Mouse (Mus musculus) embryonic facial prominence, embryonic 14.5 days (tissue): Measurements from ENCODE around the gene Slitrk3. TPM values are rescaled to one million over a fixed set of nuclear protein-coding genes. Genes with fewer than 3 reads are reported as not detected.

Experiments used
- ATAC-seq: fragments of 200-750 bp; cut with Nextera tagmentation; 2 replicates; pipeline ENCODE4 v1.8.0; 2017; ENCODE audit warnings: low read depth, moderate number of reproducible peaks, moderate TSS enrichment
- DNase-seq: peaks from one replicate; pipeline ENCODE4 v3.0.0-alpha.2; 2015; ENCODE audit warnings: low spot score
- H3K27ac ChIP-seq: fragments of 300-500 bp; sonication (generic); replicated peaks from 2 replicates; pipeline ENCODE4 v1.5.1; 2014; ENCODE audit warnings: low read depth, mild to moderate bottlenecking, low read length, moderate library complexity
- H3K27me3 ChIP-seq: fragments of 300-500 bp; sonication (generic); replicated peaks from 2 replicates; pipeline ENCODE4 v1.6.1; 2014; ENCODE audit warnings: low read length; ENCODE audit not compliant: control insufficient read depth, insufficient read depth
- H3K36me3 ChIP-seq: fragments of 300-500 bp; sonication (generic); 2 replicates; pipeline ENCODE4 v1.6.1; 2014; ENCODE audit warnings: low read length, mixed read lengths; ENCODE audit not compliant: control insufficient read depth, insufficient read depth
- H3K4me1 ChIP-seq: fragments of 300-500 bp; sonication (generic); 2 replicates; pipeline ENCODE4 v1.6.1; 2014; ENCODE audit warnings: antibody characterized with exemption, low read length; ENCODE audit not compliant: control insufficient read depth, insufficient read depth
- H3K4me2 ChIP-seq: fragments of 300-500 bp; sonication (generic); 2 replicates; pipeline ENCODE4 v1.6.1; 2014; ENCODE audit warnings: low read depth, mild to moderate bottlenecking, low read length, moderate library complexity, mixed read lengths
- H3K4me3 ChIP-seq: fragments of 300-500 bp; sonication (generic); 2 replicates; pipeline ENCODE4 v1.5.1; 2014; ENCODE audit warnings: low read depth, mild to moderate bottlenecking, low read length
- H3K9ac ChIP-seq: fragments of 300-500 bp; sonication (generic); 2 replicates; pipeline ENCODE4 v1.6.1; 2014; ENCODE audit warnings: low read depth, mild to moderate bottlenecking, low read length, moderate library complexity, mixed read lengths
- H3K9me3 ChIP-seq: fragments of 300-500 bp; sonication (generic); 2 replicates; pipeline ENCODE4 v1.6.1; 2016; ENCODE audit warnings: low read length; ENCODE audit not compliant: control insufficient read depth
- WGBS: fragments of 180-500 bp; shearing (Covaris S2); extraction: QIAGEN DNeasy Blood & Tissue Kit; methylation state at CpG from one replicate; pipeline ENCODE4 v1.1.7; 2014; 5-methylcytosine and 5-hydroxymethylcytosine counted together
- polyA plus RNA-seq: library from polyadenylated mRNA; unstranded; fragments of >200 nt; fragmentation: Nextera tagmentation; extraction: Ambion mirVana; gene quantifications from 2 replicates; pipeline ENCODE4 v1.2.1, GENCODE M21; 2014

Slitrk3 gene
- polyA plus RNA-seq, 1 experiment from 2014 or later = 1.7 TPM

- ATAC-seq (peak; percentile 82), DNase-seq (peak; percentile 54)
- peak overlapping the region; percentile 46 for H3K4me3 ChIP-seq
- H3K4me1 ChIP-seq = peaks cover 5% of the 10 kb centered on the region; the same call in 1 of the 2 replicates
- under 1% methylated on average over 26 of the region's 26 CpGs for WGBS
- H3K27me3 ChIP-seq = peaks cover 39% of the 10 kb centered on the region
- peak overlapping the region; percentile 43; the same call in 1 of the 2 replicates for H3K9ac ChIP-seq
- H3K36me3 ChIP-seq = no peaks in the 10 kb centered on the region
- H3K4me2 ChIP-seq = peak overlapping the region; percentile 65
- no peak overlapping the region for H3K27ac ChIP-seq
- no peaks in the 10 kb centered on the region for H3K9me3 ChIP-seq
Measured at GRCm38 (mm10) chr3:73053451-73053931, 4.1 kb downstream of the Slitrk3 start.

GRCm38 (mm10) chr3:73046248-73046647, 11.4 kb downstream of the Slitrk3 start:
- Histone ChIP-seq H3K36me3 (no peaks in the 10 kb centered on the region), H3K27ac (no peak overlapping the region), H3K4me1 (no peaks in the 10 kb centered on the region), H3K4me2 (no peak overlapping the region), H3K27me3 (no peaks in the 10 kb centered on the region; the same call in 1 of the 2 replicates), H3K4me3 (no peak overlapping the region), H3K9me3 (no peaks in the 10 kb centered on the region), H3K9ac (no peak overlapping the region)
- WGBS = under 1% methylated on average over 3 of the region's 3 CpGs
- ATAC-seq = peak; percentile 62; the same call in 1 of the 2 replicates
- peak; percentile 80 for DNase-seq

- Histone ChIP-seq H3K9ac (no peak overlapping the region), H3K27me3 (no peaks in the 10 kb centered on the region), H3K4me2 (no peak overlapping the region), H3K36me3 (no peaks in the 10 kb centered on the region), H3K9me3 (no peaks in the 10 kb centered on the region), H3K27ac (no peak overlapping the region), H3K4me1 (no peaks in the 10 kb centered on the region), H3K4me3 (no peak overlapping the region)
- no peak for DNase-seq
- no peak for ATAC-seq
Measured at GRCm38 (mm10) chr3:73042256-73042655, 15.3 kb downstream of the Slitrk3 start.

GRCm38 (mm10) chr3:73006045-73006444, 51.6 kb downstream of the Slitrk3 start:
- 13% methylated on average over 6 of the region's 6 CpGs for whole genome bisulfite sequencing
- no peaks in the 10 kb centered on the region for H3K36me3 ChIP-seq
- H3K9me3 ChIP-seq = no peaks in the 10 kb centered on the region

GRCm38 (mm10) chr3:73002933-73003696, 54.5 kb downstream of the Slitrk3 start:
- no peaks in the 10 kb centered on the region for H3K9me3 ChIP-seq
- ATAC-seq = no peak

More at GRCm38 (mm10) chr3:73006045-73006444, 51.6 kb downstream of the Slitrk3 start:
- no peak overlapping the region for H3K4me2 ChIP-seq
- H3K27me3 ChIP-seq = no peaks in the 10 kb centered on the region
- no peak overlapping the region for H3K9ac ChIP-seq
- H3K4me1 ChIP-seq = no peaks in the 10 kb centered on the region
- no peak for DNase-seq
- H3K4me3 ChIP-seq = no peak overlapping the region
- ATAC-seq = no peak
- no peak overlapping the region for H3K27ac ChIP-seq

GRCm38 (mm10) chr3:72997517-72997916, 60.1 kb downstream of the Slitrk3 start:
- H3K9me3 ChIP-seq = no peaks in the 10 kb centered on the region
- ATAC-seq = no peak

More at GRCm38 (mm10) chr3:73002933-73003696, 54.5 kb downstream of the Slitrk3 start:
- Histone ChIP-seq H3K4me3 (no peak overlapping the region), H3K36me3 (no peaks in the 10 kb centered on the region), H3K27me3 (no peaks in the 10 kb centered on the region), H3K27ac (no peak overlapping the region), H3K9ac (no peak overlapping the region), H3K4me1 (no peaks in the 10 kb centered on the region), H3K4me2 (no peak overlapping the region)
- no peak for DNase-seq
- WGBS = 92% methylated on average over 4 of the region's 4 CpGs

More at GRCm38 (mm10) chr3:72997517-72997916, 60.1 kb downstream of the Slitrk3 start:
- Histone ChIP-seq H3K27me3 (no peaks in the 10 kb centered on the region), H3K27ac (no peak overlapping the region), H3K4me2 (no peak overlapping the region), H3K4me3 (no peak overlapping the region), H3K36me3 (no peaks in the 10 kb centered on the region), H3K4me1 (no peaks in the 10 kb centered on the region), H3K9ac (no peak overlapping the region)
- WGBS = 71% methylated on average over 4 of the region's 4 CpGs
- DNase-seq = no peak

Other genes starting within 250 kb of the Slitrk3 start
- gene Sis, start 89.9 kb downstream of the Slitrk3 start, polyA plus RNA-seq = not detected in 2 replicates